8 mouse cellular contexts compared by ENCODE assay signal in the genomic region with DNA sequence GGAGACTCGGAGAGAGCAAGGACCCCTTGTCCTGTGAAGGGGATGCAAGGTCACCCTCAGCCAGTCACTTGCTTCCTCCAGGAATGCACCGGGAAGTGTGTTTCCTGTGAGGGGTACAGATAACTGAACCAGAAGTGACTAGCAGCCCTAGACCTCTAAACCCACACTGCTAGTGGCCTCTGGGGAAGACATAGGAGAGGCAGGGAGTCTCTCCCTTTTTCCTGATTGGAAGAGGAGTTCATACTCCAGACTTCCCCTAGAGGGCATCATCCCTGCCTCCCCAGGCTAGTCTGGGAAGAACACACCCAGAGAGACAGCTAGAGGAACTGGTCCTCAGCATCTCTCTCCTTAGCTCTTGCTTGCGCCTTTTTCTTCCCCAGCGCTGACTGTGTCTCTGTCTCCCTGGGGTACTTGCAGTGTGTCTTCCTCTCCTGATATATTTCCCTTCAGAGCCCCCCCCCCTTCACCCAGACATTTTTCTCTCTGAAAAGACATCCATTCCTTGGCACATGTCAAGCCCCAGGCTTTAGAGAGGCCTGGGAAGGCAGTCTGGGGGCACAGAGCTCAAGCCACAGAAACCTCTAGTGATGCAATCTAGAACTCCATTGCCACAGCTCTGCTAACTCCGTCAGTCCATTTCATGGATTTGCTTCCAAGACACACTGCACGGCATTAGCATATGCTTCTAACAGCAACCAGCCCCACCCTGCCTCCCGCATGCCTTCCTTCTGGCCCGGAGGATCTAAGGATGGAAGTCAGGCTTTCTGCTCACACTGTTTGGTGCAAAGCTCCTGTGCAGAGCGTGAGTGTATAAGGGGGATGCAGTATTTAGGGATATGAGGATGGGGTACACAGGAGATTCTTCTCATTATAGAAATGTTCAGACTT. TPM values are rescaled to one million over a fixed set of nuclear protein-coding genes. Genes with fewer than 3 reads are reported as not detected.
A peak's percentile ranks its signal among the peaks of the same experiment; 100 is the strongest.
DNase-seq lines count a peak whose midpoint lies in the region; ATAC-seq lines count a peak whose summit lies in the region.

No protein-coding gene starts in this region.

- peak; percentile 76; the same call in 1 of the 2 replicates for ATAC-seq in frontal cortex, adult (ENCODE audit: low TSS enrichment)
- ATAC-seq in erythroblast, adult 5-6 weeks (replicated peaks; ENCODE audit: low FRiP score, poor library complexity, severe bottlenecking) = peak; percentile 48; the same call in 1 of the 2 replicates

- DNase-seq in frontal cortex, postnatal 25 days (ENCODE audit: low spot score in 2 of 2) = no peak
- DNase-seq in testis, postnatal 10 days (ENCODE audit: low spot score) = peak; percentile 45
- no peak for DNase-seq in testis, postnatal 14 days (ENCODE audit: low spot score)
- DNase-seq in retina, embryonic 14.5 days (ENCODE audit: low spot score) = peak; percentile 63
- no peak for DNase-seq in T-cell, adult 2 months (ENCODE audit: low spot score)
- no peak for DNase-seq in ovary, postnatal 36 days (ENCODE audit: low spot score)

RNA-seq across cellular contexts. Expression of a gene that starts 59.1 kb away (rescaled TPM):
- total RNA-seq in erythroblast, adult 5-6 weeks (2015; ENCODE audit: low replicate concordance) = 29.2 and 52.5 TPM in 2 replicates
- total RNA-seq in erythroblast, adult 5-6 weeks (2017; ENCODE audit: low replicate concordance) = 41.7 and 56.7 TPM in 2 replicates

Comparison
In these comparisons a context has a peak if more than half of its experiments do, and no peak if none do; other contexts are left out.
1. DNase-seq: peak in testis, postnatal 10 days (single experiment) and retina, embryonic 14.5 days (single experiment); none in frontal cortex, postnatal 25 days (0 of 2), testis, postnatal 14 days (single experiment), T-cell, adult 2 months (single experiment) and ovary, postnatal 36 days (single experiment).